In genomic region chr15:10951951-10952759, GRCm38 (mm10) we compare ENCODE assay signal across 10 mouse cellular contexts. TPM values are rescaled to one million over a fixed set of nuclear protein-coding genes. Genes with fewer than 3 reads are reported as not detected.
DNase-seq lines count a peak whose midpoint lies in the region; ATAC-seq lines count a peak whose summit lies in the region.
"Had no signal": no experiment of that assay in that cellular context is flagged by ENCODE, and none has a peak within 500 bp of the region (broad histone marks: within the 10 kb centered on the region; RNA-seq: fewer than 3 reads in every experiment).

TSS of gene C1qtnf3 (plus strand) at chr15:10952332.

- H3K4me2 ChIP-seq in midbrain, embryonic 13.5 days (replicated peaks) = no peak within 1 kb of the TSS
- no peak within 1 kb of the TSS for H3K4me2 ChIP-seq in midbrain, embryonic 11.5 days
- H3K4me2 ChIP-seq in kidney, embryonic 16.5 days (replicated peaks; ENCODE audit: low read depth, low read length) = peak within 1 kb of the TSS; percentile 50
- peak within 1 kb of the TSS; percentile 45 for H3K4me2 ChIP-seq in neural tube, embryonic 14.5 days (ENCODE audit: low read depth, low read length)

- no peak for DNase-seq in midbrain, embryonic 11.5 days (ENCODE audit: low spot score, missing footprints)
- DNase-seq in embryo, embryonic 11.5 days (ENCODE audit: low read depth, low spot score) = peak; percentile 40
- no peak for DNase-seq in lung, postnatal 14 days
- DNase-seq in heart, postnatal 36 days = no peak
- no peak for DNase-seq in adrenal gland, adult 18-20 months (ENCODE audit: low spot score in 2 of 2)

- H3K4me3 ChIP-seq in midbrain, embryonic 13.5 days (replicated peaks) = no peak within 1 kb of the TSS
- H3K4me3 ChIP-seq in midbrain, embryonic 11.5 days (ENCODE audit: low read depth, low read length) = no peak within 1 kb of the TSS
- H3K4me3 ChIP-seq in kidney, embryonic 16.5 days (ENCODE audit: low read length) = peak within 1 kb of the TSS; percentile 11; the same call in 1 of the 2 replicates
- peak within 1 kb of the TSS; percentile 8; the same call in 1 of the 2 replicates for H3K4me3 ChIP-seq in neural tube, embryonic 14.5 days (ENCODE audit: low read depth, low read length)
- H3K4me3 ChIP-seq: erythroblast, embryonic 14.5 days; layer of hippocampus, adult 2 months had no signal

- no peaks in the 10 kb centered on the region for H3K4me1 ChIP-seq in midbrain, embryonic 13.5 days (replicated peaks)
- H3K4me1 ChIP-seq in midbrain, embryonic 11.5 days (ENCODE audit: control insufficient read depth, insufficient read depth, low read length) = no peaks in the 10 kb centered on the region
- H3K4me1 ChIP-seq in kidney, embryonic 16.5 days (ENCODE audit: insufficient read depth, low read length) = peaks cover 20% of the 10 kb centered on the region
- H3K4me1 ChIP-seq in neural tube, embryonic 14.5 days (ENCODE audit: control insufficient read depth, insufficient read depth, low read length) = no peaks in the 10 kb centered on the region

- intact Hi-C loops in heart, postnatal 36 days (cut with DNase I) = no loop called here

- no peaks in the 10 kb centered on the region for H3K36me3 ChIP-seq in midbrain, embryonic 13.5 days
- H3K36me3 ChIP-seq in midbrain, embryonic 11.5 days (ENCODE audit: control insufficient read depth, insufficient read depth, low read length) = no peaks in the 10 kb centered on the region
- no peaks in the 10 kb centered on the region for H3K36me3 ChIP-seq in kidney, embryonic 16.5 days (ENCODE audit: insufficient read depth, low read length)
- no peaks in the 10 kb centered on the region for H3K36me3 ChIP-seq in neural tube, embryonic 14.5 days (ENCODE audit: control insufficient read depth, insufficient read depth, low read length)

- no peaks in the 10 kb centered on the region for H3K27me3 ChIP-seq in midbrain, embryonic 13.5 days
- H3K27me3 ChIP-seq in midbrain, embryonic 11.5 days (ENCODE audit: control insufficient read depth, insufficient read depth, low read length) = no peaks in the 10 kb centered on the region
- H3K27me3 ChIP-seq in kidney, embryonic 16.5 days (ENCODE audit: insufficient read depth, low read length) = no peaks in the 10 kb centered on the region
- H3K27me3 ChIP-seq in neural tube, embryonic 14.5 days (ENCODE audit: control insufficient read depth, insufficient read depth, low read length) = no peaks in the 10 kb centered on the region

- peak; percentile 30; the same call in 1 of the 2 replicates for ATAC-seq in midbrain, embryonic 13.5 days
- no peak for ATAC-seq in midbrain, embryonic 11.5 days (ENCODE audit: low FRiP score)
- peak; percentile 66 for ATAC-seq in kidney, embryonic 16.5 days (ENCODE audit: low FRiP score, low TSS enrichment)
- peak; percentile 77 for ATAC-seq in neural tube, embryonic 14.5 days (ENCODE audit: low read depth)

- no peak within 1 kb of the TSS for H3K27ac ChIP-seq in midbrain, embryonic 13.5 days
- H3K27ac ChIP-seq in midbrain, embryonic 11.5 days (ENCODE audit: low read depth, low read length) = no peak within 1 kb of the TSS
- H3K27ac ChIP-seq in kidney, embryonic 16.5 days (ENCODE audit: low read length) = peak within 1 kb of the TSS; percentile 74
- H3K27ac ChIP-seq in neural tube, embryonic 14.5 days (ENCODE audit: low read depth, low read length) = peak within 1 kb of the TSS; percentile 55; the same call in 1 of the 2 replicates
- H3K27ac ChIP-seq: layer of hippocampus, adult 2 months had no signal

- 77% methylated on average over 23 of the region's 23 CpGs for WGBS in midbrain, embryonic 13.5 days
- WGBS in midbrain, embryonic 11.5 days = 78% methylated on average over 23 of the region's 23 CpGs
- WGBS in kidney, embryonic 16.5 days = 41% methylated on average over 23 of the region's 23 CpGs
- WGBS in neural tube, embryonic 14.5 days = 35% methylated on average over 23 of the region's 23 CpGs

- no peak within 1 kb of the TSS for H3K9ac ChIP-seq in midbrain, embryonic 13.5 days (replicated peaks)
- H3K9ac ChIP-seq in midbrain, embryonic 11.5 days (ENCODE audit: low read length) = no peak within 1 kb of the TSS
- 0 out of 2 replicates have a peak within 1 kb of the TSS, but pooled peaks have one; percentile 33 for H3K9ac ChIP-seq in kidney, embryonic 16.5 days (replicated peaks; ENCODE audit: low read length)
- no peak within 1 kb of the TSS for H3K9ac ChIP-seq in neural tube, embryonic 14.5 days (replicated peaks; ENCODE audit: low read depth, low read length)

- H3K9me3 ChIP-seq in midbrain, embryonic 13.5 days = no peaks in the 10 kb centered on the region
- H3K9me3 ChIP-seq in midbrain, embryonic 11.5 days (ENCODE audit: control insufficient read depth, low read length) = no peaks in the 10 kb centered on the region
- no peaks in the 10 kb centered on the region for H3K9me3 ChIP-seq in kidney, embryonic 16.5 days (ENCODE audit: low read length)
- no peaks in the 10 kb centered on the region for H3K9me3 ChIP-seq in neural tube, embryonic 14.5 days (ENCODE audit: control insufficient read depth, low read length)

RNA-seq across cellular contexts. Expression of gene C1qtnf3, which starts in this region (rescaled TPM):
- polyA plus RNA-seq in midbrain, embryonic 13.5 days (2015; fragmentation: Nextera tagmentation; extraction: Ambion mirVana) = 0.30 and 0.52 TPM in 2 replicates
- polyA plus RNA-seq in midbrain, embryonic 11.5 days (2014; fragmentation: Nextera tagmentation; extraction: Ambion mirVana) = 0.97 and 1.2 TPM in 2 replicates
- 12.3 and 15.1 TPM in 2 replicates for polyA plus RNA-seq in kidney, embryonic 16.5 days (2015; fragmentation: Nextera tagmentation; extraction: Ambion mirVana)
- polyA plus RNA-seq in neural tube, embryonic 14.5 days (2014; fragmentation: Nextera tagmentation; extraction: Ambion mirVana) = 21.2 and 23.6 TPM in 2 replicates
- under 1 TPM in 1 of 2 experiments, not detected in 1; 0.17 TPM for total RNA-seq in heart, postnatal 36 days (2021)
- under 1 TPM; 0.38 to 0.86 TPM for total RNA-seq in adrenal gland, adult 18-20 months (2021)
- total RNA-seq: layer of hippocampus, adult 2 months had no signal
- polyA plus RNA-seq: erythroblast, embryonic 14.5 days had no signal

Comparison
In these comparisons a context has a peak if more than half of its experiments do, and no peak if none do; other contexts are left out.
1. Peak in ATAC-seq in midbrain, embryonic 13.5 days; RNA of the gene not detected or under 1 TPM.
2. H3K27ac ChIP-seq: peak in kidney, embryonic 16.5 days (single experiment) and neural tube, embryonic 14.5 days (single experiment); none in midbrain, embryonic 13.5 days (single experiment) and midbrain, embryonic 11.5 days (single experiment).
3. H3K4me2 ChIP-seq: peak in kidney, embryonic 16.5 days (single experiment) and neural tube, embryonic 14.5 days (single experiment); none in midbrain, embryonic 13.5 days (single experiment) and midbrain, embryonic 11.5 days (single experiment).
4. H3K4me3 ChIP-seq: peak in kidney, embryonic 16.5 days (single experiment) and neural tube, embryonic 14.5 days (single experiment); none in midbrain, embryonic 13.5 days (single experiment) and midbrain, embryonic 11.5 days (single experiment).